ENCODE assay signal across 8 mouse cellular contexts in the genomic region with DNA sequence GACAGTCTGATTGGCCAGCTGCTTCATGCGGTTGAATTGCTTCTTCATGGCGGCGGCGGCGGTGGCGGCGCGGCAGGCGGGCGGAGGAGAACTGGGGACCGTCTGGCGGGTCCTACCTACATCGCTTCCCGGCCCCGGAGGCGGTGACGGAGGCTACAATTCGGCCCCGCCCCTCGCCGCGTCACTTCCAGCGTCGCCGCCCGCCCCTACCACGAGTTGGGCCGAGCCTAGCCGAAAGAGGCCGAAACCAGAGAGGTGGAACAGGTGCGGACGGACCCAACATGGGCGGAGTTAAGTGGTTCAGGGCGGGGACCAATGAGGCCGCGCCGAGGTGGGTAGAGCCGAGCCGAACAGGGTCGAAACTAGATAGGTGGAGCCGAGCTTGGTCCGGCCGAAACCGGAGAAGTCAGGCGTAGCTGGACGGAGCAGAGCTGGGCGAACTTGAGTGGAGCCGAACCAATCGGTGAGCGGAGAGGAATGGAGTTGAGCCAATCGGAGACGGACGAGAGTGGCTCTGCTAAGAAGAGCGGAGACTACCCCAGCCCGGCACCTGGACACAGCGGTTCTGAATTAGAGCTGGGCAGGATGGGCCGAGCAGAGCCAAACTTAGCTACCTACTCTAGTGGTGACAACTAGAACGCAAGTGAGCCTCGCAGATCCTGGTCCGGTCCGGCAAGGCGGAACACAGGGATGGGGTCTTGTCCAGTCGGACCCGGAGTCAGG. TPM values are rescaled to one million over a fixed set of nuclear protein-coding genes. Genes with fewer than 3 reads are reported as not detected.
DNase-seq lines count a peak whose midpoint lies in the region; ATAC-seq and TF ChIP-seq lines count a peak whose summit lies in the region.

Lcmt1 (plus strand) TSS at position 26 of the 723 bp plus-strand sequence.
Arhgap17 (minus strand) TSS at position 157 of the 723 bp plus-strand sequence.

- H3K4me2 ChIP-seq in heart, embryonic 11.5 days: peak within 1 kb of the TSS; percentile 87
- peak within 1 kb of the TSS; percentile 76 for H3K4me2 ChIP-seq in kidney, embryonic 16.5 days (replicated peaks; ENCODE audit: low read depth, low read length)
- peak within 1 kb of the TSS; percentile 99 for H3K4me2 ChIP-seq in myocyte (ENCODE audit: low read depth)

- peak within 1 kb of the TSS; percentile 78 for H3K9ac ChIP-seq in heart, embryonic 11.5 days (ENCODE audit: low read depth, low read length)
- peak within 1 kb of the TSS; percentile 90 for H3K9ac ChIP-seq in kidney, embryonic 16.5 days (replicated peaks; ENCODE audit: low read length)
- H3K9ac ChIP-seq in liver, adult 2 months (ENCODE audit: low read depth, low read length): peak within 1 kb of the TSS; percentile 87

- no peak for TF ChIP-seq CTCF in C2C12 (IDR thresholded peaks at IDR 0.05; ENCODE audit: control insufficient read depth, insufficient read depth, insufficient read length)
- no peak for TF ChIP-seq CTCF in brain, embryonic 14.5 days (IDR thresholded peaks at IDR 0.05; ENCODE audit: borderline replicate concordance, extremely low read depth, insufficient read depth, insufficient read length)
- TF ChIP-seq CTCF in liver, adult 2 months (IDR thresholded peaks at IDR 0.05; ENCODE audit: low read depth, low read length): peak; percentile 24; the same call in 1 of the 2 replicates

- peak; percentile 59; the same call in 1 of the 2 replicates for TF ChIP-seq POLR2A in brain, embryonic 14.5 days (IDR thresholded peaks at IDR 0.05; ENCODE audit: borderline replicate concordance, extremely low read depth, insufficient read depth, insufficient read length, poor library complexity, severe bottlenecking)
- TF ChIP-seq POLR2A in liver, adult 2 months (IDR thresholded peaks at IDR 0.05; ENCODE audit: extremely low read depth, insufficient read depth, low read length): peak; percentile 82
- TF ChIP-seq POLR2A in myocyte (IDR thresholded peaks at IDR 0.05; ENCODE audit: insufficient read length, low read depth): peak; percentile 74

- H3K79me3 ChIP-seq in C2C12 (ENCODE audit: low read depth): peaks cover 33% of the 10 kb centered on the region

- DNase-seq in brain, embryonic 14.5 days (ENCODE audit: low read depth): peak; percentile 97
- peak; percentile 96 for DNase-seq in liver, adult 2 months (ENCODE audit: extremely low read depth, low read depth, low spot score)
- DNase-seq in splenic B cell, adult 2 months (ENCODE audit: low read depth, low spot score): peak; percentile 97

- H3ac ChIP-seq in C2C12 (ENCODE audit: control insufficient read depth, insufficient read length, low read depth) (peak within 1 kb of the TSS; percentile 75), myocyte (ENCODE audit: control insufficient read depth, insufficient read length) (peak within 1 kb of the TSS; percentile 69)

- WGBS in heart, embryonic 11.5 days (ENCODE audit: insufficient replicate concordance): under 1% methylated on average over 64 of the region's 64 CpGs
- WGBS in kidney, embryonic 16.5 days: under 1% methylated on average over 61 of the region's 64 CpGs
- WGBS in liver, adult 2 months: under 1% methylated on average over 62 of the region's 64 CpGs

- H3K79me2 ChIP-seq in C2C12 (ENCODE audit: control insufficient read depth, insufficient read depth) (peaks cover 45% of the 10 kb centered on the region), myocyte (ENCODE audit: control insufficient read depth, insufficient read depth) (peaks cover 41% of the 10 kb centered on the region)
- peaks cover 25% of the 10 kb centered on the region; the same call in 1 of the 2 replicates for H3K79me2 ChIP-seq in liver, adult 2 months (ENCODE audit: control insufficient read depth, insufficient read depth, low read length)

- H3K27ac ChIP-seq in heart, embryonic 11.5 days (ENCODE audit: low read depth, low read length): peak within 1 kb of the TSS; percentile 82
- peak within 1 kb of the TSS; percentile 92 for H3K27ac ChIP-seq in kidney, embryonic 16.5 days (ENCODE audit: low read length)
- H3K27ac ChIP-seq in liver, adult 2 months (replicated peaks; ENCODE audit: insufficient read depth, low read depth, low read length): peak within 1 kb of the TSS; percentile 70

- peaks cover 59% of the 10 kb centered on the region for H3K4me1 ChIP-seq in erythroblast, embryonic 14.5 days (ENCODE audit: control insufficient read depth)
- peaks cover 28% of the 10 kb centered on the region for H3K4me1 ChIP-seq in heart, embryonic 11.5 days (ENCODE audit: control insufficient read depth, insufficient read depth, low read length)
- peaks cover 28% of the 10 kb centered on the region for H3K4me1 ChIP-seq in kidney, embryonic 16.5 days (ENCODE audit: insufficient read depth, low read length)
- H3K4me1 ChIP-seq in liver, adult 2 months (ENCODE audit: control insufficient read depth, insufficient read depth, low read length): peaks cover 20% of the 10 kb centered on the region

- H3K9me3 ChIP-seq in erythroblast, embryonic 14.5 days (ENCODE audit: control insufficient read depth, low read length): no peaks in the 10 kb centered on the region
- H3K9me3 ChIP-seq in heart, embryonic 11.5 days (replicated peaks; ENCODE audit: control insufficient read depth, low read length): no peaks in the 10 kb centered on the region
- no peaks in the 10 kb centered on the region for H3K9me3 ChIP-seq in kidney, embryonic 16.5 days (ENCODE audit: low read length)

- H3K27me3 ChIP-seq in C2C12 (ENCODE audit: control insufficient read depth, insufficient read depth, insufficient read length) (no peaks in the 10 kb centered on the region), myocyte (ENCODE audit: control insufficient read depth, insufficient read depth, insufficient read length) (no peaks in the 10 kb centered on the region)
- H3K27me3 ChIP-seq in erythroblast, embryonic 14.5 days (ENCODE audit: control insufficient read depth): peaks cover 6% of the 10 kb centered on the region; the same call in 1 of the 2 replicates
- H3K27me3 ChIP-seq in heart, embryonic 11.5 days (ENCODE audit: control insufficient read depth, insufficient read depth, low read length): no peaks in the 10 kb centered on the region
- H3K27me3 ChIP-seq in kidney, embryonic 16.5 days (ENCODE audit: insufficient read depth, low read length): no peaks in the 10 kb centered on the region
- no peaks in the 10 kb centered on the region for H3K27me3 ChIP-seq in liver, adult 2 months (ENCODE audit: control insufficient read depth, insufficient read depth, low read length)
- no peaks in the 10 kb centered on the region for H3K27me3 ChIP-seq in splenic B cell, adult 2 months (ENCODE audit: control insufficient read depth, insufficient read depth, low read length, poor library complexity, severe bottlenecking)

- H3K36me3 ChIP-seq in C2C12 (ENCODE audit: control insufficient read depth, insufficient read depth) (no peaks in the 10 kb centered on the region), myocyte (ENCODE audit: control insufficient read depth, insufficient read depth) (no peaks in the 10 kb centered on the region)
- H3K36me3 ChIP-seq in erythroblast, embryonic 14.5 days (ENCODE audit: control insufficient read depth): peaks cover 5% of the 10 kb centered on the region
- H3K36me3 ChIP-seq in heart, embryonic 11.5 days (ENCODE audit: control insufficient read depth, insufficient read depth, low read length): no peaks in the 10 kb centered on the region
- no peaks in the 10 kb centered on the region for H3K36me3 ChIP-seq in kidney, embryonic 16.5 days (ENCODE audit: insufficient read depth, low read length)
- H3K36me3 ChIP-seq in liver, adult 2 months (ENCODE audit: control insufficient read depth, insufficient read depth, low read length): no peaks in the 10 kb centered on the region
- no peaks in the 10 kb centered on the region for H3K36me3 ChIP-seq in splenic B cell, adult 2 months (ENCODE audit: control insufficient read depth, insufficient read depth, low read length, poor library complexity, severe bottlenecking)

- H3K4me3 ChIP-seq in C2C12 (ENCODE audit: insufficient read depth, poor library complexity, severe bottlenecking) (peak within 1 kb of the TSS; percentile 48), myocyte (peak within 1 kb of the TSS; percentile 80)
- peak within 1 kb of the TSS; percentile 86 for H3K4me3 ChIP-seq in erythroblast, embryonic 14.5 days (replicated peaks)
- peak within 1 kb of the TSS; percentile 71 for H3K4me3 ChIP-seq in heart, embryonic 11.5 days (ENCODE audit: low read depth, low read length)
- H3K4me3 ChIP-seq in kidney, embryonic 16.5 days (ENCODE audit: low read length): peak within 1 kb of the TSS; percentile 79
- peak within 1 kb of the TSS; percentile 80 for H3K4me3 ChIP-seq in liver, adult 2 months (ENCODE audit: insufficient read depth, low read depth, low read length)

- ATAC-seq in heart, embryonic 11.5 days (replicated peaks; ENCODE audit: insufficient number of reproducible peaks, low FRiP score, low TSS enrichment): peak; percentile 98
- ATAC-seq in kidney, embryonic 16.5 days (ENCODE audit: low FRiP score, low TSS enrichment): peak; percentile 98

TF ChIP-seq in C2C12, 6 proteins besides CTCF, POLR2A, EP300 and RAD21:
- TF ChIP-seq MYOD1 (IDR thresholded peaks at IDR 0.05; ENCODE audit: control insufficient read depth, insufficient read length, low read depth) (peak; percentile 74), FOSL1 (IDR thresholded peaks at IDR 0.05; ENCODE audit: insufficient read depth, low read length, poor library complexity, severe bottlenecking) (no peak)

TF ChIP-seq in myocyte, 11 proteins besides CTCF, POLR2A, EP300 and RAD21 (continues in another document):
- TF ChIP-seq MYOG (IDR thresholded peaks at IDR 0.05; ENCODE audit: control insufficient read depth in 1 of 3, insufficient read depth in 1 of 3, insufficient read length in 2 of 3, low read depth in 2 of 3) (peak in 2 of 3 experiments; percentile 48 to 86), USF1 (IDR thresholded peaks at IDR 0.05; ENCODE audit: low read depth) (no peak), E2F4 (IDR thresholded peaks at IDR 0.05; ENCODE audit: insufficient read depth) (no peak)

RNA-seq across cellular contexts. Expression of gene Lcmt1, which starts in this region (rescaled TPM):
- 29.5 TPM for polyA plus RNA-seq in C2C12 (2012; fragmentation: generic; extraction: Trizol)
- 68.8 and 70.6 TPM in 2 replicates for polyA plus RNA-seq in brain, embryonic 14.5 days (2012; rRNA removed)
- 0.30 and 0.61 TPM in 2 replicates for polyA plus RNA-seq in erythroblast, embryonic 14.5 days (2012)
- polyA plus RNA-seq in heart, embryonic 11.5 days (2014; fragmentation: Nextera tagmentation; extraction: Ambion mirVana): 40.6 and 47.4 TPM in 2 replicates
- 58.5 and 59.9 TPM in 2 replicates for polyA plus RNA-seq in kidney, embryonic 16.5 days (2015; fragmentation: Nextera tagmentation; extraction: Ambion mirVana)
- total RNA-seq in liver, adult 2 months (2014; rRNA removed): 12.0 and 15.9 TPM in 2 replicates
- polyA plus RNA-seq in liver, adult 2 months (2012; rRNA removed): 8.4 and 9.6 TPM in 2 replicates
- polyA plus RNA-seq in myocyte (2012; fragmentation: generic; extraction: Trizol): 28.4 TPM

RNA-seq across cellular contexts. Expression of gene Arhgap17, which starts in this region (rescaled TPM):
- polyA plus RNA-seq in C2C12 (2012; fragmentation: generic; extraction: Trizol): 17.3 TPM
- 23.2 and 24.4 TPM in 2 replicates for polyA plus RNA-seq in brain, embryonic 14.5 days (2012; rRNA removed)
- 3.8 and 4.6 TPM in 2 replicates for polyA plus RNA-seq in erythroblast, embryonic 14.5 days (2012)
- polyA plus RNA-seq in heart, embryonic 11.5 days (2014; fragmentation: Nextera tagmentation; extraction: Ambion mirVana): 21.1 and 23.0 TPM in 2 replicates
- 21.3 and 26.9 TPM in 2 replicates for polyA plus RNA-seq in kidney, embryonic 16.5 days (2015; fragmentation: Nextera tagmentation; extraction: Ambion mirVana)
- 4.9 and 5.6 TPM in 2 replicates for total RNA-seq in liver, adult 2 months (2014; rRNA removed)
- polyA plus RNA-seq in liver, adult 2 months (2012; rRNA removed): 6.4 and 8.6 TPM in 2 replicates
- 18.0 TPM for polyA plus RNA-seq in myocyte (2012; fragmentation: generic; extraction: Trizol)

Comparison
In these comparisons a context has a peak if more than half of its experiments do, and no peak if none do; other contexts are left out.
1. Peak in every context shown above with its lines: DNase-seq, ATAC-seq, H3K4me3 ChIP-seq and H3K27ac ChIP-seq.